Mouse (Mus musculus): ENCODE measurements around the gene Pou2f2.
A peak's percentile ranks its signal among the peaks of the same experiment; 100 is the strongest.

Gene Pou2f2

GRCm38 (mm10) chr7:25179606-25180161, at the start of gene Pou2f2:
Gene Pou2f2 (minus strand): TSS chr7:25179726.
- peak; percentile 63 for DNase-seq

DNA sequence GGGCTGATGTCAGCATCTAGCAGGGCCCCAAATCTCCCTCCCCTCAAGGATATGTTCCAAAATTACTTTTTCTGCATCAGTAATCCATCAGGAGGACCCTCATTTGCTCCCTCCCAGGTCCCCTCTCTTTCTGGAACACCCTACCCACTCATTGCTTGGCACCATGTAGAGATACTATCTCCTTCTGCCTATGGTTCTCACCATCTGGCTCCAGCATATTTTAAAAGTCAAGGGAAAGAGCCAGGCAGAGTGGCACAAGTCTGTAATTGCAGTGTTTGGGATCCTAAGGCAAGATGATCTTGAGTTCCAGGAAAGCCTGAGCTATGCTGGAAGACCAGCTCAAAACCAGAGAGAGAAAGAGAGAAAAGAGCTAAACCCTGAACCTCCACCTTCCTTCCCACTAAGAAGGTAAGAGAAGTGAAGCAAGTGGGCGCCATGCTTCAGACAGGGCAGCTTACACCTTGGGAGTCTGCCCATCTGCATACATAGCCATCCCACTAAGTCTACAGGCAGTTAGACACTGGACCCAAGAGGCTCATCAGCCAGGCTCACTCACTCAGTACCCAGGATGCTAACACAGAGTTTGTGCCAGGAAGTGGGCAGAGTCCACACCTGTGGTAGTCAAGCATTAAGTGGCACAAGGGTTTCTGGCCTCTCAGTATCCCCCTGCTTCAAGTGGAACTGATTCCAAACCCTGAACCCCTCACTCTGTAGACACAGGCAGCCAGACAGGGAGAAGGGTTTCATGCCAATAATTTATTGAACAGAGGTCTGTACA, 48.2 kb upstream of the Pou2f2 start:
- DNase-seq: peak; percentile 60

DNA sequence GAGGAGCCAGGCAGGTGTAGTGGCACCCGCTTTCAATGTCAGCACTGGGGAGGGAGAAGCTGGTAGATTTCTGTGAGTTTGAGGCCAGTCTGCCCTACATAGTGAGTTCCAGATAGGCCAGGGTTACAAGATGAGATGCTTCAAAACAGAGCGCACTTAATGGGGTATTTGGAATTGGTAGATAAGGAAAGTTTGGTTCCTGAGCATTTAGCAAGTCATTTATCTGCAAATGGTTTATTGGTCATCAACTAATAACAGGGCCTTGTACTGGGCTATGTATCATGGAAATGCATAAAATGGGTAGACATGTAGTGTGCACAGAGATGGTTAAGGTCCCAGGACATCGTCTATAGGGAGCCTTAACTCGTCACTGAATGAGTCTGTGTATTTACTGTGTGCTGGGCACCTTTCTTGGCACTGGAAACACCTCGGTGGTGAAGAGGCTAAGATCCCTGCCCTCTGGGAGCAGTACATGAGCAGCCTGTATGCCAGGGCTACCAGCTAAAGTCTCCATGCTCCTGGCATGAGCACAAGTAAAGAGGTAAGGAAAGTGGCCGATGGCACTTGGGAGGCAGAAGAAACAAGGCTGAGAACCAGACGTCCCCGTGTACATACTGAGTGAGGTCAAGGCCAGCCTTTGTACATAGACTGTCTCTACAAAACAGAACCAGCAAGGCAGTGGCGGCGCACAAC, 42.9 kb upstream of the Pou2f2 start:
- DNase-seq: no peak

DNA sequence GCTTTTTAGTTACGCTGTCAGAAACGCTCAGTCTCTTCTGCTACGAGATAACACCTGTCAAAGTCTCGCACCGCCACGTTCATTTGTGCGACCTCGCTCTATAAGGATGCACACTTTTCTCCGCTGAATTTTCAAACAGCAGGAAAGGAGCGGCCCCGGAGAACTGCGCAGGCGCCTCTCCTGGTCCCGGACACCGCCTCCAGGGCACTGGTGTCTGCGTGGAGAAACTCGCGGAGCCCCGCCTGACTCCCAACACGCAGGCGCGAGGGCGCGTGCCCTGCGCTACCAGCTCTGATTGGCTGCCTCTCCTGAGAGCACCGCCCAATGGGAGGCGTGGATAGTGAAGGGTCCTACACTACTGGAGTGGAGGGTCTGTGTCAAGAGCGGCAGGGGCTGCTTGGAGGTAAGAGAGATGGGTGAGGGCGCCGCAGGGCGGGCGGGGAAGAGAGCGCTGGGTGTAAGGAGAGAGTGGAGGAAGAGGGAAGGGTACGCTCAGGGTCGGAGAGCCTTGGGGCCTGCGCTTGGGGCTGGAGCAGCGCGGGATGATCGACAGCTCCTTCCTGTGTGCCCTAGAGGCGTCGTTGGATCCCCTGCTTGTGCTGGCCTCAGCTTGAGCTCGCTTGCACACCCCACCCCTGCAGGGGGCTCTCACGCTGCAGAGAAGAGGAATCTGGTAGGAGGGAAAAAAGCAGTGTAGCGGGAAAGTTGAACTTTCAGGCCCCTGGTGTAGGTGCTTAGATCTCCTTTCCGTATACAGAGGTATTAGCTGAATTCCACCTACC, 41.8 kb upstream of the Pou2f2 start, which contains the start of gene Zfp526:
Gene Zfp526 (plus strand): TSS at position 324 of the 782 bp plus-strand sequence.
- peak; percentile 99 for DNase-seq

- peak; percentile 36 for DNase-seq
Observed at GRCm38 (mm10) chr7:25220457-25221101, 41.1 kb upstream of the Pou2f2 start, which contains the start of gene Dedd2. Gene Dedd2 (minus strand): TSS chr7:25220615.

DNA sequence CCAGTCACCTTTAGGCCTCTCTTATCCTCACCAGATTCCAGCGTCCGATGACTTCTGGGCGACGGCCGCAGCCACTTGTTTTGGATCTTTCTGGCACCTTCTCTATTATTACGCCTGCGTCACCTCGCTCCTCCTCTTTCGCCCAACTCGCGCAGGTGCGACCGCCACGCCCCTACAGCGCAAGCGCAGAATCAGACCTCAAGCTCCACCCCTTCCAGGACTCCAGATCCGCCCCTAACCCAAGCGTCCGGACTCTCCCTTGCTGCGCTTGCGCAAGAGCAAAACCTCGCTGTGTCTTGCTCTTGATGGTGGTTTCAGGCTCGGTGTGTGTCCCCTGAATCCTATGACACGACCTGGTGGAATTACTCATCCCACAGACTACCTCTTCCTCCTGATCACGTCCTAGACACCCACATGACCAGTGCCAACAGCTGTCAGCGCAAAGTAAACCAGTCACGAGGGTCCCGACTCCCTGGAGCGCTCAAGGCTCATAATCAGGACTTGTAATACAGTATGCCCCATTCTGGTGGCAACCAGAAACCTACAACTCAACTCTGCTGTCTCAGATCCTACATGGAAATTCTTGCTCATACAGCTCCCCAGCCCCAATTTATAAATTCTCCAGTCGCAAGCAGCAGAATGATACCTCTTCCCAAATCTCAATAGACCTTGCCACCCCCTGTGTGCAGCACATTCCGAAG, 40.4 kb upstream of the Pou2f2 start:
- peak; percentile 97 for DNase-seq

- no peak for DNase-seq
Observed at GRCm38 (mm10) chr7:25219416-25219750, 39.9 kb upstream of the Pou2f2 start.

DNA sequence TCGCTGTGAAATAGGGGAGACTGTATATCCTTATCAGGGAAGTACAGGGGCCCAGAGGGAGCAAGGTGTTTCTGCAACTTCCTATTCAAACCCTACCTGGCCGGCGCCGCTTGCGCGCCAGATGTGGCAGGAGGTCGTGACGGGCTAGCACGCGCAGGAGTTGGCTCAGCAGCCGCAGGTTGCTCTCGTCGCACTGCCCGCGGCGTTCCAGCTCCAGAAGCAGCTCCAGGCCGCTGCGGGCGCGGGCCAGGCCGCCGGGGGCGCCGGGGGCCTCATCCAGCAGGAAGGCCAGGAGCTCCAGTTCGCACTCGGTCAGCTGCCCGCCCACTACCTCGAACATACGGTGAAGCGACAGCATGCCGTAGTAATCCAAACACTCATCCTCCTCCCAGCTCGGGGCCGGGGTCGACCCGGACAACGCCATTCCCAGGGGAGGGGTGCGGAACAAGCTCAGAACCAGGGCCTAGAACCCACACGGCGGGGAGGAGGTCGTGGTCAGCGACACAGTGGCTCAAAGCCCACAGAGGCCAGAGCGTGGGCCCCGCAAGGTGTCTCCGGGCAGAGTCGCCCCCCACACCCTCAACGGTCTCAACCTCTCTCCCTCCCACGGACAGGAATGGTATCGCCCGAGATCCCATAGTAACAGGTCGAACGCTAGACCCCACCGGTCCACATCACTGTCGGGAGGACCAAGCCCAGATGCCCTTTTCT, 39.3 kb upstream of the Pou2f2 start:
- DNase-seq: peak; percentile 51

DNA sequence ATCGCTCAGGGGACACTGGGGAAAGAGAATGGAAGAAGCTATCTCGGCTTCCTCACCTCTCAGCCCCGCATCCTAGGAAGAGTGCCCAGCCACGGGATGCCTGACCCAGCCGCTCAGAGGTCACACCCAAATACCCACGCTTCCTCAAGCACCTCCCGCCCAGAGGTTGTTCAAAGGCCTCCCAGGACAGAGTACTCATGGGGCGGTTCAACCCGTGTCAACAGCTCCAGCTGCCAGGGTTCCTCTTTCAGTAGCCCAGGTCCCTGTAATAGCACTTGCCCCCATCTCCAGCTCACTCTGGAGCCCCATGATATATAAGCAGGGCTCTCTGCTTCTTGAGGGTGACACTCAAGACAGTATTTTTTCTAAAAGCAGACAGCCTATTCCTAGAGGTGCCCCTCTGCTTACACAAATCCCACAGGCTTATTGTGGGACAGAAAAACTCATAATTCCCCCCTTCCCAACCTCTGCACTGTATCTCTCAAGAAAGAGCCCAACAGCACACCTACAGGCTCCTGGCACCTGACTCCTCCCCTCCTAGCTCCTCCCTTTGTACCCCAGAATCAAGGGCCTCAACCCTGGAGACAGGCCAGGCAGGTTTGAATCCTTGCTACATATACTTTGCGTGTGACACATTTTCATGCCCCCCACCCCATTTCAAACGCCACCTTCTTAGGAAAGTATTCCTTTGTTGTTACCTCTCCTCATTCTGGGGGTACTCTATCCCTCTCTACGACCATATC, 38.3 kb upstream of the Pou2f2 start:
- DNase-seq: no peak

DNA sequence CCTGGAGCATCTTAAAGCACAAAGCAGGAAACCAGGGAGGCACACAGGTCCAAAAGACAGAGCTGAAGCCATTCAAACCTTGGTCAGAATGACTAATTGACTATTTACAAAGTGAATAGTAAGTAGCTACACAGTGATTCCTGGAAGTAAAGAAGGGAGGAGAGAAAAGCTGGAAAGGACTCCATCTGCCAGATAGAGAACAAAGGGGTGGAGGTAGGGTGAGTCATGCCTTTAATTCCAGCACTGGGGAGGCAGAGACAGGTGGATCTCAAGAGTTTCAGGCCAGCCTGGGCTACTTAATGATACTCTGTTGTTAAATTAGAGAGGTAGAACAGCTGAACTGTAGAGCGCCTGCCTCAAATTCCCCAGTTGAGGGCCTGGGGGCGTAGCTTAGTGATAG, 34.6 kb upstream of the Pou2f2 start:
- no peak for DNase-seq

GRCm38 (mm10) chr7:25213099-25213498, 33.6 kb upstream of the Pou2f2 start:
- no peak for DNase-seq

- DNase-seq: no peak
Observed at GRCm38 (mm10) chr7:25210482-25210881, 31.0 kb upstream of the Pou2f2 start.

DNA sequence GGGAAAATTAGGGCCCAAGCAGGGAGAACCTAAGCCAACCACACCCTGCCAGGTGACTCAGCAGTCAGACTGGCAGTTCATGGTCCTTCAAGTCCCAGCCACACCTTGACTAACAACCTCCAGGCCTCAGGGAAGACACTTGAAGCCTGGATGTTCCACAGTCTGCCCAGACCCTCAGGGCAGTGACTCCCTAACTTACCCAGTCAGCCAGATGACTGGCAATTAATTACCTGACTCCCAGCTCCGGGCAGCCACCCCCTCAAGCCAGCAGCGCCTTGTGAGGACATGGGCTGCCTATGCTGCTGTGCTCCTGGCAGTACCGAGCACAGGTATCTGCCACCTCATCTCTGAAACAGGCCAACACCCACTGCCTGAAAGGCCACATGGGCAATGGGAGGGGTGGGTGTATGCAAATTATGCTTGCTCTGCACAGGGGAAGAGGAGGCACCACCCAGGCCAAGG, 29.7 kb upstream of the Pou2f2 start:
- DNase-seq: no peak

DNA sequence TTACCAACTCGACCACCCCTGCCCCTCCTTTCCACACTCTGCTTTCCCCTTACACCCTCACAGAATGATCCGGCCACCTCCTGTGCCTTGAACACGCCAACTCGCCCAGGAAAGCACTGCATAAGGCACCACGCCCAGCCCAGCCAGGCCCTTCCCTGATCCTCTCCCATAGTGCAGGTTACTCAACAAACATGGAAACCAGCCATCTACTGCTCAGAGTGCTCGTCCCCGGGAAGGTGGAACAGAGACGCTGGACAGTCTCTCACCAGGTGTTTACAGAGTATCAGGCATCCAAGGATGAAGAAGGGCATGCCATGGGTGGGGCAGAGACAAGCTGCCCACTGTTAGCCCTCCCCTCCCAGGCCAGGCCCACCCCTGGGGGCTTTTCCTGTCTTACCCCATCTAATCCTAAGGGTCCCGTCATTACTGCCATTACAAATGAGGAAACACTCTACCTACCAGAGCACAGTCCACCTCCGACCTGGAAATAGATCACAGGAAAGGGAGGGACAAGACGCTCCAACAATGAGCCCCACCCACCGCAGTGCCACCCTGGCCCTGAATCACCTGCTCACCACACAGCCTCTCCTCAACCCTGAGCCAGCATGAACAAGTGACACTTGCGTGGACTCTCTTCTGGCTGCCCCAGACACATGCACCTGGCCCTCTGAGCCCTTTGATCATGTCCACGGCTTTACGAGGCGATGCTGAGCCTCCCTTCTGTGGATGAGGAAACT, 26.7 kb upstream of the Pou2f2 start:
- DNase-seq: no peak

- no peak for DNase-seq
Observed at GRCm38 (mm10) chr7:25205355-25206093, 26.0 kb upstream of the Pou2f2 start.

GRCm38 (mm10) chr7:25203624-25204023, 24.1 kb upstream of the Pou2f2 start:
- DNase-seq: no peak

- DNase-seq: peak; percentile 31
Observed at GRCm38 (mm10) chr7:25197384-25198018, 18.0 kb upstream of the Pou2f2 start.

- DNase-seq: no peak
Observed at GRCm38 (mm10) chr7:25196107-25196506, 16.6 kb upstream of the Pou2f2 start.
